Mouse (Mus musculus) gastrocnemius, adult 2 months (tissue): ENCODE measurements at regions not wholly inside any gene's neighbourhood (a gene's known extent, or its start where the extent isn't known, plus 50 kb on each side); places are given as distances from the start of the nearest gene placed in this dataset.
A peak's percentile ranks its signal among the peaks of the same experiment; 100 is the strongest.

Experiments used
- DNase-seq: peaks from one replicate; pipeline ENCODE4 v3.0.0; 2022
- H3K27ac ChIP-seq: fragments of 200-600 bp; 2 replicates; pipeline ENCODE4 v1.8.1; 2022; ENCODE audit warnings: mild to moderate bottlenecking
- H3K4me3 ChIP-seq: fragments of 200-600 bp; 2 replicates; pipeline ENCODE4 v1.8.1; 2022; ENCODE audit warnings: mild to moderate bottlenecking, moderate library complexity
- CTCF ChIP-seq: fragments of 200-600 bp; IDR thresholded peaks from 2 replicates; pipeline ENCODE4 v1.8.1; 2022; ENCODE audit warnings: antibody characterized with exemption, mild to moderate bottlenecking, moderate library complexity
- intact Hi-C: fragments of 180-260 bp; cut with DNase I; formaldehyde crosslinking; loops from one replicate; pipeline ENCODE4 v1.15.1; 2025

GRCm38 (mm10) chr10:70746612-70747011, 90.8 kb upstream of the Phyhipl start:
- TF ChIP-seq CTCF: no peak
- Histone ChIP-seq H3K4me3 (no peak overlapping the region), H3K27ac (no peak overlapping the region)
- DNase-seq: no peak
- intact Hi-C loops: no loop called here

- no peak for DNase-seq
- no peak overlapping the region for H3K4me3 ChIP-seq
- intact Hi-C loops: no loop called here
- H3K27ac ChIP-seq: no peak overlapping the region
- no peak for TF ChIP-seq CTCF
Measured at GRCm38 (mm10) chr10:70741909-70742308, 86.1 kb upstream of the Phyhipl start.

- DNase-seq: no peak
- TF ChIP-seq CTCF: no peak
- Histone ChIP-seq H3K4me3 (no peak overlapping the region), H3K27ac (no peak overlapping the region)
- intact Hi-C loops: no loop called here
Measured at GRCm38 (mm10) chr10:70740095-70740494, 84.3 kb upstream of the Phyhipl start.

- H3K27ac ChIP-seq: no peak overlapping the region
- TF ChIP-seq CTCF: no peak
- no peak overlapping the region for H3K4me3 ChIP-seq
- intact Hi-C loops: no loop called here
- no peak for DNase-seq
Measured at GRCm38 (mm10) chr10:70739348-70739966, 83.7 kb upstream of the Phyhipl start.

GRCm38 (mm10) chr10:70738686-70739085, 82.9 kb upstream of the Phyhipl start:
- Histone ChIP-seq H3K4me3 (no peak overlapping the region), H3K27ac (no peak overlapping the region)
- no peak for DNase-seq
- intact Hi-C loops: no loop called here
- TF ChIP-seq CTCF: no peak

- TF ChIP-seq CTCF: no peak
- Histone ChIP-seq H3K4me3 (no peak overlapping the region), H3K27ac (no peak overlapping the region)
- DNase-seq: no peak
- intact Hi-C loops: no loop called here
Measured at GRCm38 (mm10) chr10:70733956-70734355, 78.2 kb upstream of the Phyhipl start.

GRCm38 (mm10) chr10:70733478-70733877, 77.7 kb upstream of the Phyhipl start:
- Histone ChIP-seq H3K27ac (no peak overlapping the region), H3K4me3 (no peak overlapping the region)
- TF ChIP-seq CTCF: no peak
- intact Hi-C loops: no loop called here
- no peak for DNase-seq

GRCm38 (mm10) chr10:70725091-70725490, 69.3 kb upstream of the Phyhipl start:
- TF ChIP-seq CTCF: no peak
- intact Hi-C loops: no loop called here
- H3K27ac ChIP-seq: no peak overlapping the region
- H3K4me3 ChIP-seq: no peak overlapping the region
- DNase-seq: no peak

- no peak for DNase-seq
- intact Hi-C loops: no loop called here
- TF ChIP-seq CTCF: no peak
- Histone ChIP-seq H3K4me3 (no peak overlapping the region), H3K27ac (no peak overlapping the region)
Measured at GRCm38 (mm10) chr10:70722783-70723182, 67.0 kb upstream of the Phyhipl start.

GRCm38 (mm10) chr10:70722381-70722780, 66.6 kb upstream of the Phyhipl start:
- no peak for DNase-seq
- intact Hi-C loops: no loop called here
- H3K27ac ChIP-seq: no peak overlapping the region

GRCm38 (mm10) chr10:70717464-70717863, 61.7 kb upstream of the Phyhipl start:
- intact Hi-C loops: no loop called here
- peak overlapping the region; percentile 68 for H3K27ac ChIP-seq

More at GRCm38 (mm10) chr10:70722381-70722780, 66.6 kb upstream of the Phyhipl start:
- H3K4me3 ChIP-seq: no peak overlapping the region
- TF ChIP-seq CTCF: no peak

GRCm38 (mm10) chr10:70717025-70717424, 61.3 kb upstream of the Phyhipl start:
- peak overlapping the region; percentile 2; the same call in 1 of the 2 replicates for H3K4me3 ChIP-seq
- no peak for TF ChIP-seq CTCF
- peak; percentile 59 for DNase-seq
- intact Hi-C loops: no loop called here
- H3K27ac ChIP-seq: peak overlapping the region; percentile 66

More at GRCm38 (mm10) chr10:70717464-70717863, 61.7 kb upstream of the Phyhipl start:
- H3K4me3 ChIP-seq: peak overlapping the region; percentile 40; the same call in 1 of the 2 replicates
- peak; percentile 21 for DNase-seq
- no peak for TF ChIP-seq CTCF

GRCm38 (mm10) chr10:70713306-70713705, 57.5 kb upstream of the Phyhipl start:
- no peak overlapping the region for H3K27ac ChIP-seq
- intact Hi-C loops: no loop called here
- DNase-seq: no peak
- H3K4me3 ChIP-seq: no peak overlapping the region
- no peak for TF ChIP-seq CTCF

GRCm38 (mm10) chr10:70708806-70709205, 53.0 kb upstream of the Phyhipl start:
- no peak for TF ChIP-seq CTCF
- intact Hi-C loops: no loop called here
- Histone ChIP-seq H3K27ac (no peak overlapping the region), H3K4me3 (no peak overlapping the region)
- no peak for DNase-seq
